Mouse (Mus musculus) megakaryocyte, embryonic 14.5 days (primary cell): ENCODE results near the gene Dgat2. TPM values are rescaled to one million over a fixed set of nuclear protein-coding genes. Genes with fewer than 3 reads are reported as not detected.

ENCODE experiments used
- H3K27me3 ChIP-seq: replicated peaks from 2 replicates; pipeline ENCODE3; 2012; ENCODE audit warnings: inconsistent platforms
- H3K36me3 ChIP-seq: replicated peaks from 2 replicates; pipeline ENCODE3; 2012; ENCODE audit warnings: low read length, inconsistent platforms, mixed read lengths
- H3K4me1 ChIP-seq: 2 replicates; pipeline ENCODE4 v1.6.1; 2012; ENCODE audit warnings: inconsistent platforms
- H3K4me3 ChIP-seq: replicated peaks from 2 replicates; pipeline ENCODE3; 2012; ENCODE audit warnings: moderate library complexity, mild to moderate bottlenecking, inconsistent platforms
- H3K9me3 ChIP-seq: 2 replicates; pipeline ENCODE4 v1.6.1; 2012; ENCODE audit warnings: inconsistent platforms
- FLI1 ChIP-seq: IDR thresholded peaks from 2 replicates; pipeline ENCODE4 v1.6.1; 2012; ENCODE audit warnings: low read length, inconsistent platforms, mixed read lengths
- GATA1 ChIP-seq: IDR thresholded peaks from 3 replicates; pipeline ENCODE4 v1.6.1; 2012; ENCODE audit warnings: mixed read lengths, low read length, inconsistent platforms, borderline replicate concordance
- polyA plus RNA-seq: library from polyadenylated mRNA; stranded (reverse); fragments of >175 nt; gene quantifications from 2 replicates; pipeline ENCODE4 v1.2.3, GENCODE M21; 2012; ENCODE audit warnings: low replicate concordance; ENCODE audit not compliant: insufficient read depth

Dgat2 gene
- polyA plus RNA-seq, 1 experiment, result 2.4 TPM

- Histone ChIP-seq H3K9me3 (peaks cover 8% of the 10 kb centered on the region), H3K27me3 (peaks cover 93% of the 10 kb centered on the region), H3K4me3 (no peak overlapping the region), H3K36me3 (no peaks in the 10 kb centered on the region), H3K4me1 (peaks cover 22% of the 10 kb centered on the region)
- TF ChIP-seq GATA1 (no peak), FLI1 (no peak)
Measured at GRCm38 (mm10) chr7:99177386-99177785, 5.1 kb downstream of the Dgat2 start.

- TF ChIP-seq GATA1 (no peak), FLI1 (no peak)
- Histone ChIP-seq H3K9me3 (no peaks in the 10 kb centered on the region), H3K27me3 (peaks cover 92% of the 10 kb centered on the region), H3K4me1 (peaks cover 14% of the 10 kb centered on the region), H3K4me3 (no peak overlapping the region), H3K36me3 (no peaks in the 10 kb centered on the region)
Measured at GRCm38 (mm10) chr7:99175666-99176065, 6.9 kb downstream of the Dgat2 start.

GRCm38 (mm10) chr7:99175118-99175517, 7.4 kb downstream of the Dgat2 start:
- H3K27me3 ChIP-seq, result peaks cover 91% of the 10 kb centered on the region
- H3K4me1 ChIP-seq, result peaks cover 14% of the 10 kb centered on the region
- TF ChIP-seq GATA1, result no peak
- TF ChIP-seq FLI1, result no peak

GRCm38 (mm10) chr7:99174006-99174405, 8.5 kb downstream of the Dgat2 start:
- Histone ChIP-seq H3K4me3 (no peak overlapping the region), H3K4me1 (peaks cover 14% of the 10 kb centered on the region), H3K27me3 (peaks cover 89% of the 10 kb centered on the region), H3K36me3 (no peaks in the 10 kb centered on the region), H3K9me3 (no peaks in the 10 kb centered on the region)
- TF ChIP-seq FLI1, result no peak
- TF ChIP-seq GATA1, result no peak

More at GRCm38 (mm10) chr7:99175118-99175517, 7.4 kb downstream of the Dgat2 start:
- no peak overlapping the region for H3K4me3 ChIP-seq
- H3K9me3 ChIP-seq, result no peaks in the 10 kb centered on the region
- no peaks in the 10 kb centered on the region for H3K36me3 ChIP-seq

GRCm38 (mm10) chr7:99172898-99173297, 9.6 kb downstream of the Dgat2 start:
- H3K4me3 ChIP-seq, result no peak overlapping the region
- H3K36me3 ChIP-seq, result no peaks in the 10 kb centered on the region
- TF ChIP-seq FLI1, result no peak
- TF ChIP-seq GATA1, result no peak

GRCm38 (mm10) chr7:99171730-99172463, 10.6 kb downstream of the Dgat2 start:
- Histone ChIP-seq H3K4me3 (no peak overlapping the region), H3K9me3 (no peaks in the 10 kb centered on the region), H3K27me3 (peaks cover 88% of the 10 kb centered on the region), H3K36me3 (no peaks in the 10 kb centered on the region), H3K4me1 (peaks cover 23% of the 10 kb centered on the region)
- no peak for TF ChIP-seq GATA1

More at GRCm38 (mm10) chr7:99172898-99173297, 9.6 kb downstream of the Dgat2 start:
- Histone ChIP-seq H3K9me3 (no peaks in the 10 kb centered on the region), H3K4me1 (peaks cover 16% of the 10 kb centered on the region), H3K27me3 (peaks cover 91% of the 10 kb centered on the region)

GRCm38 (mm10) chr7:99170519-99170918, 12.0 kb downstream of the Dgat2 start:
- Histone ChIP-seq H3K4me3 (no peak overlapping the region), H3K36me3 (no peaks in the 10 kb centered on the region), H3K4me1 (peaks cover 35% of the 10 kb centered on the region), H3K27me3 (peaks cover 85% of the 10 kb centered on the region), H3K9me3 (no peaks in the 10 kb centered on the region)
- TF ChIP-seq FLI1 (no peak), GATA1 (no peak)

- Histone ChIP-seq H3K27me3 (peaks cover 84% of the 10 kb centered on the region), H3K4me1 (peaks cover 38% of the 10 kb centered on the region), H3K9me3 (no peaks in the 10 kb centered on the region), H3K4me3 (no peak overlapping the region), H3K36me3 (no peaks in the 10 kb centered on the region)
- TF ChIP-seq GATA1 (no peak), FLI1 (no peak)
Measured at GRCm38 (mm10) chr7:99169717-99170403, 12.7 kb downstream of the Dgat2 start.

GRCm38 (mm10) chr7:99168756-99169155, 13.8 kb downstream of the Dgat2 start:
- peaks cover 43% of the 10 kb centered on the region for H3K4me1 ChIP-seq
- TF ChIP-seq FLI1 (no peak), GATA1 (no peak)
- no peak overlapping the region for H3K4me3 ChIP-seq
- no peaks in the 10 kb centered on the region for H3K36me3 ChIP-seq
- H3K9me3 ChIP-seq, result no peaks in the 10 kb centered on the region
- H3K27me3 ChIP-seq, result peaks cover 84% of the 10 kb centered on the region

- Histone ChIP-seq H3K36me3 (no peaks in the 10 kb centered on the region), H3K4me1 (peaks cover 39% of the 10 kb centered on the region), H3K27me3 (peaks cover 84% of the 10 kb centered on the region), H3K9me3 (no peaks in the 10 kb centered on the region), H3K4me3 (no peak overlapping the region)
- no peak for TF ChIP-seq FLI1
- TF ChIP-seq GATA1, result no peak
Measured at GRCm38 (mm10) chr7:99167939-99168338, 14.6 kb downstream of the Dgat2 start.
